Mouse (Mus musculus) layer of hippocampus, adult 9-11 months (tissue): ENCODE data around the gene Rplp1.

ENCODE experiments used
- DNase-seq: peaks from one replicate; pipeline ENCODE4 v3.0.0; 2022

The Rplp1 gene

GRCm38 (mm10) chr9:61910526-61911256 lies 3.7 kb downstream of the Rplp1 start:
- DNase-seq = no peak

- DNase-seq = no peak
Measured at GRCm38 (mm10) chr9:61909633-61910032, 4.7 kb downstream of the Rplp1 start.

GRCm38 (mm10) chr9:61908832-61909407 lies 5.4 kb downstream of the Rplp1 start:
- no peak for DNase-seq

- no peak for DNase-seq
Measured at GRCm38 (mm10) chr9:61908341-61908740, 6.0 kb downstream of the Rplp1 start.

GRCm38 (mm10) chr9:61907621-61908295 lies 6.6 kb downstream of the Rplp1 start:
- no peak for DNase-seq

- no peak for DNase-seq
Measured at GRCm38 (mm10) chr9:61906912-61907311, 7.4 kb downstream of the Rplp1 start.

GRCm38 (mm10) chr9:61905576-61905975 lies 8.8 kb downstream of the Rplp1 start:
- no peak for DNase-seq

GRCm38 (mm10) chr9:61904201-61904600 lies 10.1 kb downstream of the Rplp1 start:
- DNase-seq = no peak

- DNase-seq = peak; percentile 35
Measured at GRCm38 (mm10) chr9:61902445-61902844, 11.9 kb downstream of the Rplp1 start.

GRCm38 (mm10) chr9:61901574-61901973 lies 12.8 kb downstream of the Rplp1 start:
- no peak for DNase-seq

GRCm38 (mm10) chr9:61899804-61900203 lies 14.5 kb downstream of the Rplp1 start:
- DNase-seq = peak; percentile 76

- peak; percentile 58 for DNase-seq
Measured at GRCm38 (mm10) chr9:61898401-61898800, 15.9 kb downstream of the Rplp1 start.

- DNase-seq = no peak
Measured at GRCm38 (mm10) chr9:61895014-61895413, 19.3 kb downstream of the Rplp1 start.

GRCm38 (mm10) chr9:61889855-61890254 lies 24.5 kb downstream of the Rplp1 start:
- no peak for DNase-seq

GRCm38 (mm10) chr9:61887661-61888379 lies 26.5 kb downstream of the Rplp1 start:
- DNase-seq = no peak

GRCm38 (mm10) chr9:61885964-61886363 lies 28.4 kb downstream of the Rplp1 start:
- peak; percentile 71 for DNase-seq

GRCm38 (mm10) chr9:61884936-61885335 lies 29.4 kb downstream of the Rplp1 start:
- no peak for DNase-seq

- DNase-seq = no peak
Measured at GRCm38 (mm10) chr9:61884375-61884774, 30.0 kb downstream of the Rplp1 start.

GRCm38 (mm10) chr9:61882179-61882578 lies 32.2 kb downstream of the Rplp1 start:
- no peak for DNase-seq

GRCm38 (mm10) chr9:61878889-61879288 lies 35.5 kb downstream of the Rplp1 start:
- peak; percentile 52 for DNase-seq

GRCm38 (mm10) chr9:61877373-61878112 lies 36.8 kb downstream of the Rplp1 start:
- DNase-seq = no peak

- no peak for DNase-seq
Measured at GRCm38 (mm10) chr9:61873325-61873724, 41.0 kb downstream of the Rplp1 start.
